Mouse (Mus musculus) Muller cell, postnatal 12 days (primary cell): ENCODE measurements around the gene Sf3b4.

Source experiments
- DNase-seq: peaks from one replicate; pipeline ENCODE4 v3.0.0-alpha.2; 2015; ENCODE audit errors: inconsistent ontology term

Gene Sf3b4

GRCm38 (mm10) chr3:96172197-96173178 is at the start of gene Sf3b4:
Gene Sf3b4, plus strand, starts transcription at chr3:96172332.
- peak; percentile 96 for DNase-seq

- no peak for DNase-seq
Measured at GRCm38 (mm10) chr3:96124235-96124634, 47.9 kb upstream of the Sf3b4 start.

GRCm38 (mm10) chr3:96128128-96128527 is 44.0 kb upstream of the Sf3b4 start:
- DNase-seq: peak; percentile 29

GRCm38 (mm10) chr3:96132478-96132877 is 39.7 kb upstream of the Sf3b4 start:
- no peak for DNase-seq

- DNase-seq: peak; percentile 63
Measured at GRCm38 (mm10) chr3:96133327-96133905, 38.7 kb upstream of the Sf3b4 start.

GRCm38 (mm10) chr3:96135011-96135410 is 37.1 kb upstream of the Sf3b4 start:
- no peak for DNase-seq

- DNase-seq: peak; percentile 58
Measured at GRCm38 (mm10) chr3:96147950-96148349, 24.2 kb upstream of the Sf3b4 start.

GRCm38 (mm10) chr3:96151836-96152235 is 20.3 kb upstream of the Sf3b4 start:
- no peak for DNase-seq

GRCm38 (mm10) chr3:96152611-96153010 is 19.5 kb upstream of the Sf3b4 start:
- DNase-seq: no peak

- no peak for DNase-seq
Measured at GRCm38 (mm10) chr3:96155501-96155900, 16.6 kb upstream of the Sf3b4 start.

GRCm38 (mm10) chr3:96159820-96160219 is 12.3 kb upstream of the Sf3b4 start:
- no peak for DNase-seq

- DNase-seq: peak; percentile 79
Measured at GRCm38 (mm10) chr3:96160222-96160802, 11.8 kb upstream of the Sf3b4 start.

- peak; percentile 83 for DNase-seq
Measured at GRCm38 (mm10) chr3:96160803-96161516, 11.2 kb upstream of the Sf3b4 start.

- peak; percentile 47 for DNase-seq
Measured at GRCm38 (mm10) chr3:96161869-96162840, 10.0 kb upstream of the Sf3b4 start, which contains the start of gene Mtmr11. Gene Mtmr11, plus strand, starts transcription at chr3:96162004.

- DNase-seq: no peak
Measured at GRCm38 (mm10) chr3:96163040-96163439, 9.1 kb upstream of the Sf3b4 start.

GRCm38 (mm10) chr3:96168466-96169158 is 3.5 kb upstream of the Sf3b4 start:
- DNase-seq: no peak

GRCm38 (mm10) chr3:96170276-96170675 is 1.9 kb upstream of the Sf3b4 start:
- DNase-seq: no peak

GRCm38 (mm10) chr3:96170976-96171545 is 1.1 kb upstream of the Sf3b4 start:
- no peak for DNase-seq

GRCm38 (mm10) chr3:96171583-96172196 is 442 bp upstream of the Sf3b4 start:
- no peak for DNase-seq
